Mouse (Mus musculus): ENCODE results near the gene Cd180.

- TF ChIP-seq CTCF (IDR thresholded peaks at IDR 0.05; ENCODE audit: low read depth, low read length) (no peak), POLR2A (IDR thresholded peaks at IDR 0.05; ENCODE audit: borderline replicate concordance, low read depth, low read length) (no peak)
Measured at GRCm38 (mm10) chr13:102768512-102768911, 75.2 kb downstream of the Cd180 start.
